Mouse (Mus musculus): ENCODE measurements at regions not wholly inside any gene's neighbourhood (a gene's known extent, or its start where the extent isn't known, plus 50 kb on each side); places are given as distances from the start of the nearest gene placed in this dataset.
"Not testable (repeated sequence)": the region's sequence is repeated elsewhere in the genome, so short reads cannot be mapped to it uniquely, and the experiment has no call there.

- DNase-seq (ENCODE audit: low spot score in 2 of 2): no peak
These were observed 153.5 kb upstream of the Snrpn start for GRCm38 (mm10) chr7:60293556-60293955.

GRCm38 (mm10) chr7:60244187-60244866, 104.3 kb upstream of the Snrpn start:
- DNase-seq (ENCODE audit: low spot score in 2 of 2): not testable (repeated sequence)

GRCm38 (mm10) chr7:60243746-60244145, 103.7 kb upstream of the Snrpn start:
- DNase-seq (ENCODE audit: low spot score in 2 of 2): peak in 1 of 2 experiments; percentile 27

GRCm38 (mm10) chr7:60238595-60239195, 98.7 kb upstream of the Snrpn start:
- not testable (repeated sequence) for DNase-seq (ENCODE audit: low spot score in 2 of 2)

- DNase-seq (ENCODE audit: low spot score in 2 of 2): not testable (repeated sequence)
These were observed 76.6 kb upstream of the Snrpn start for GRCm38 (mm10) chr7:60216358-60217273.
